Mouse (Mus musculus) retina, embryonic 14.5 days (tissue): ENCODE measurements around the gene Tmem151b.
A peak's percentile ranks its signal among the peaks of the same experiment; 100 is the strongest.

ENCODE experiments used
- DNase-seq: peaks from one replicate; pipeline ENCODE4 v3.0.0-alpha.2; 2015; ENCODE audit warnings: low spot score

Gene Tmem151b

DNA sequence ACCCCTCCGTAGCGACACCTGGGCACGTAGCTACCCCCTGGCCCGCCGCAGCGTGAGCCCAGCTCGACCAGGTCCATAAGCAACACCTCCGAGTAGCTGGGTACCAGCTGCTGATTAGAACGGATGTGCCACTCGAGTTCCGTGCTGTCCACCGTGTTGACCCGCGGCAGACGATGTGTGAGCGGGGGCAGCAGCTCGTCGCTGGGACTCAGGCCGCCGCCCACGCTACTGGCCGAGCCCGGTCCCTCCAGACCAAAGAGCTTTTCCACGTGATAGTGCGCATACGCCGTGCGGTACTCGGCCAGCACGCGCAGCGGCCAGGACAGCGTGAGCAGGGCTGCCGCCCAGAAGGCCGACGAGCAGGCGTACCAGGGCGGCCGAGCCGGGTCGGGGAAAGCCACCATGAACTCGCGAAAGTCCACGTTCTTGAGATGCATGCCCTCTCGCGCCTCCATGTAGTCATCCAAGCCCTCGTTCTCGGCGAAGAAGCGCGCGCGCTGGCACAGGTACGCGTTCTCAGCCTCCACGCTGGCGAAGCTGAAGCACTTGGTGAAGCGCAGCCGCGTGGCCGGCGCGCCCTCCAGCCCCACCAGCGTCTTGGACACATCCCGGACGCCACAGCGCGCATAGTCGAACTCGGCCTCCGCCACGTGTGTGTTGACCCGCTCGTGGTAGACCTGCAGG lies 4.1 kb downstream of the Tmem151b start:
- no peak for DNase-seq

DNA sequence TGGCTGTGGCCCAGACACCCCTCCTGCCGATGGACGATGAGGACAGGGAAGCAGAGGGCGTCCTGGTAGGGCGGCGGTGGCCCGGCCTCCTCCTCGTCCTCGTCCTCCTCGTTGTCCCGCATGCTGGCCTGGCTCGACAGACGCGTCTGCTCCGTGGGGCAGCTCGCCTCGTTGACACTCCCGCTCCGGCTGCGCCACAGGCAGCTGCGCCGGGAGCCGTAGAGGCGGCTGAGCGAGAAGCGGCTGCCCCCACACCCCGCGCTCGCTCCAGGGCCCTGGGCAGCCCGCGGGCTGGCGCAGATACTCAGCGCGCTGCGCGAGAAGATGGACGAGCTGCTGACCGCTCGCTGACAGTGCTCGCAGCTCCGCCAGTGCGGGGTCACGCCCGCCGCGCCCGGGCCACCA lies 4.6 kb downstream of the Tmem151b start:
- DNase-seq, result no peak

DNA sequence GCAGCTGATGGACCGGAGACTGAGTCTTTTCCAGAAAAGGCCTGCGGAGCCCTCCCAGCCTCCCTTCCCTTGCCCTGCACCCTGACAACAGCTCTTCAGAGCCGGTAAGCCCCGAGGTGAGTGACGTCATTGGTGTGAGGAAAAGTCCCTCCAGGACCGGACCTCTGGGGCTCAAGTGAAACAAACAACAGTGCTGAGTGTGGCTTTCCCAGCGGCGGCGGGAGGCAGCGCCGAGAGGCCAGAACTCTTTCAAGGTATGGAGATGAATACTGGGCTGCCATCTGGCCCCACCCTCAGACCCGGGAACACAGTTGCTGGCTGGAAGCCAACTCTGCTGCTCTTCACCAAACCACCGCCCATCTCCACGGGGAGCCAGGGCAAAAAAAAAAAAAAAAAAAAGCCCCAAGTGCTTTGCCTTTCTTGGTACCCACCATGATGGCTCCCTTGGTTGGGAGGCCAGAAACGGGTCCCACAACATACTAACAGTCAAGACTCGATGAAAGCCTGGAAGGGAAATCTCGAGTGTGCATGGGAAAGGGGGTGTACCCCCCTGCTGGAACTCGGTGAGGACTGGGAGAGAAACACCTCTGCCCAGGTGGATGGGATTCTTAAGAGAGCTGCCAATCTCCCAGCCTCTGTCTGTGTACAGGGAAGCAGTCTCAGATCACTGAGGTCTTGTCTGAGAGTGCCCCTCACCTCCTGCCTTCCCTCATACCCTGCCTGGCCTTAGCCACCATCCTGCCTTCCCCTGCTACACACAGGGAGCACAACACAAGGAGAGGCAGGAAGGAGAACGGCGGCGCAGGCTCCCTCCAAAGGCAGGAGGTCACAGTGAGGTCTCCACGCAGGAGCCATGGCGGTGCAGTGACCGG lies 5.2 kb downstream of the Tmem151b start:
- no peak for DNase-seq

DNA sequence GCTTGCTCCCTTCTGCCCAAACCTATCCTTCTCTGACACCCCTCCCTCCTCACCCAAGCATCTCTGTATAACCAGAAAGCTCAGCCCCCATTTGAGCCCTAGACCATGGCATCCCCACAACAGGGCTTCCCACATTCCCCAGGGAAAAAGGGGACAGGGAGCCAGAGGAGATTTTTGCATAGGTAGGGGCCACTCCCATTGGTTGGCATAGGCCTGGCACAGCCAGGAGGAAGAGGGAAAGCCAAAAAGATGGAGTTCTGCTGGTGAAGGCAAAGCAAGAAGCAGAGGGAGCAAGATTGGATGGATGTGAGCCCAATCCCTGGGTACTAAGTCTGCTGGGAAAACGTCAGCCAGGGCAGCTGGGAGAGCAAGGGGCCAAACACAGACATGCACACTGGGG lies 6.4 kb downstream of the Tmem151b start:
- no peak for DNase-seq

DNA sequence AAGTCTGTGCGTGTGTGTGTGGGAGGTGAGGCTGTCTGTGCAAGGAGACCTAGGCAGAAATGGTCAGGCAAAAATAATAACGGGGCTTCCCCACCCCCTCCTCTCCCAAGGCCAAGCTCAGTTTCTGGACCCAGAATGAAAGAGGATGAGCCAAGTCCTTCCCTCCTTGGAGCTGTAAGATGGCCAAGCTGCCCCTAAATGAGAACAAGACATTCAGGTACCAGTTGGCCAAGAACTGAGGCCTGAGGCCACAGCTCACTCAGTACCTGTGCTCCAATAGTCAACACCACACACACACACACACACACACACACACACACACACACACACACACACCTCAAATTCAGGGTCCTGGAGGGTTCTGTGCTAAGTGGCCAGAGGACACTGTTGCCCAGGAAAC lies 6.8 kb downstream of the Tmem151b start:
- DNase-seq, result no peak

DNA sequence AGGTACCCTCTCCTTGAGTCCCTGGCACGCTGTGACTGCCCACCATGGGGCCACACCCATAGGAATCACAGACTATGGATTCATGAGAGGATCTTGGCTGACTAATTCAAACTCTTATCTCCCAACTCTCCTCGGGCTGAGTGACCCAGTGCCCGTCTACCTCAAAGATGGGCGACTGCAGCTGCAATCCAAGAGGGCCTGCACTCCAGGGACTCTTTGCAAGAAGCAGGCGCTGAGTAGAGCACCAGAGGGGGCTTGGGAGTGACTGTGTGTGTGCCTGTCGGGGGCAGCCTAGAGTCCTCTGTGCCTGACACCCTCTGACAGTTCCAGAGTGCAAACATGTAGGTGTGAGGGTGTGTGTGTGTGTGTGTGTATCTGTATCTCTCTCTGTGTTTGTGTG lies 7.3 kb downstream of the Tmem151b start:
- DNase-seq, result no peak

DNA sequence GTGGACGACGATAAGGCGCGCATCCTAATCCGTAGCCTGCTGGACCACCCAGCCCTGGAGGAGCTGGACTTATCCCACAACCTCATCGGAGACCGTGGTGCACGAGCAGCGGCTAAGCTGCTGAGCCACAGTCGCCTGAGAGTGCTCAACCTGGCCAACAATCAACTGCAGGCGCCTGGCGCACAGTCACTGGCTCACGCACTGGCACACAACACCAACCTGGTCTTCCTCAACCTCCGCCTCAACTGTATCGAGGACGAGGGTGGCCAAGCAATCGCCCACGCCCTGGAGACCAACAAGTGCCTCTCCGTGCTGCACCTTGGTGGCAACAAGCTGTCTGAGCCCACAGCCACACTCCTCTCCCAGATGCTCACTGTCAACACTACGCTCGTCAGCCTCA lies 9.8 kb downstream of the Tmem151b start:
- DNase-seq, result no peak

DNA sequence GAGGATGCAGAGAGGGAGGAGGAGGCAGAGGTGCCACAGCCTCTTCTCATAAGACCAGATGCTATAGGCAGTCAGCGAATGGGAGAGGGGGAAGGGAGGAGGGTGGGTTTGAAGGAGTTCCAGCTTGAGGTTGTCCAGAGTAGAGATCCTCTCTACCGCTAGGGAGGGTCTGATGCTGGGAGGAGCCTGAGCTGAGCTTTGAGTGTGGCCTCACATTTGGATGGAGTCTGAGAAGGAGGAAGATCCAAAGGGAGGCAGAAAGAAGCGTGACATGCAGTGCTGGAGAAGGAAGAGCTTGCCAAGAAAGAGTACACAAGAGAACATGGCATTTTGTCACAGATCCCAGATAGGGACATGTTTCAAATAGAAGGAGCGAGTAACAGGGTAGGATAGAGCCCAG lies 11.1 kb downstream of the Tmem151b start:
- no peak for DNase-seq

DNA sequence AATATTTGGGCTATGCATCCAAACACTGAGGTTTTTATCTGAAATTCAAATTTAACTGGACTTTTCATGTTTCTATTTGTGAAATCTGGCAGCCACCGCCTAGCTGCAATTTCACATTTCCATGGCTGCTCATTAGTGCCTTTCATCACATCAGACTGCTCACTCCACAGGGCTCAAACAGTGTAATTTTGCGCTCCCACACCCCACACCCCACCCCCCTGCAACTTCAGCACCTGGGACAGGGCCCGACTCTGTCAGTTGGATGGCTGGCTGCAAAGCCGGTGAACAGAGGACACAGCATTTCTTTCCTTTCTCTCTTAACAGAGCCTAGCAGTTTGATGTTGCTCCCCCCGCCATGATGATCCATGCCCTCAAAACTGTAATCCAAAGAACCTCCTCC lies 13.2 kb downstream of the Tmem151b start:
- DNase-seq, result peak; percentile 29

DNA sequence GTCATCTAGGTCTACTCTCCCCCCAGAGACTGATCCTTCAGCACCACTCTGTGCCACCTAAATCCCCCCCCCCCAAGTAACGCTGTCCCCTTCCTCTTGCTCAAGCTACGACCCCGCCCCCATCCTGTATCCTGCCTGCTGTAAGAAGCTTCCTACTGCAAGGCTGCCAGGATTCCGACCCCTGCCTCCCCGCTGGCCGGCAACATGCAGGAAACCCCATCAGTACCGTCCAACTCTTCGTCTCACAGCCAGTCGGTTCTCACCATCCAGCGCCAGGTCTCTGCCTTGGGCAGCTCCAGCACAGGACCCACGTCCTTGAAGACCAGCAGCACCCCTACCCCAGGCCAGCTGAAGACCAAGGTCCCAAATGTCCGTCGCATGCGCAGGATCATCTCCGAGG lies 16.6 kb downstream of the Tmem151b start:
- no peak for DNase-seq

DNA sequence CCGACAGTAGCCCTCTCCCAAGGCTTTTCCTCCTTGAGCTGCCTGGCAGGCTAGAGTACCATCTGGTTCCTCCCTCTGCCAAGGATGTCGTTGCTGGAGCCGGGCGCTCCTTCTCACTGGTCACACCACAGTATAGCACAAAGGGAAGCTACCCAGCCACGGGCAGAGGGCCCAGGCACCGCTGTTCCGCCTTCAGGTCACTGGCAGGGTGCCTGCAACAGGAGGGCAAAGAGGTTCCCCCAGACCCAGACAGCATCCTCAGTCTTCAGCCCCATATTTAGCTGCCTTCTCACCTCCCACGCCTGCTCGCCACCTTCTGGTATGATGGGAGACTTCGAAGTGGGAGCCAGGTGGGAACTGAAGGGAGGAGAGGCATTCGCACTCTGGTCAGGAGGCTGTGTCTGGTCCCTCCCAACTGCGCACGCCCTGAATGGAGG lies 19.1 kb downstream of the Tmem151b start:
- DNase-seq, result no peak

DNA sequence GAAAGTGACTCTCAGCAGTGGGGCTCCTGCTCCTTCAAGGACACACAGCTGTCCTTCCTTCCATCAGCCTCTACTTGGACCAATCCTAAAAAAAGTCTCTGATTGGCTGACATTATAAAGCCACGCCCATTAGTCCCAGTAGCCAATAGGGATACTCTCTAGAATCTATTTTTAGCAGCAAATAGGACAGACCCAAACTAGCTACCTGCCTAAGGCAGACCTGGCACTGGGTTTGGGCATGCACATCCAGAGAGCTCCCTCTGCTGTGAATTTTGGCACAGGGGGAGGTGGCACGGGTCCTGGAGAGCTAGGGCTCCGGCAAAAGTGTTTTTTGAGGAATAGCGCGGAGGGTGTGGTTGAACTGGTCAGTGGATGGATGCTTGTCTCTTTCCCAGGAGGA lies 22.9 kb downstream of the Tmem151b start:
- peak; percentile 43 for DNase-seq

DNA sequence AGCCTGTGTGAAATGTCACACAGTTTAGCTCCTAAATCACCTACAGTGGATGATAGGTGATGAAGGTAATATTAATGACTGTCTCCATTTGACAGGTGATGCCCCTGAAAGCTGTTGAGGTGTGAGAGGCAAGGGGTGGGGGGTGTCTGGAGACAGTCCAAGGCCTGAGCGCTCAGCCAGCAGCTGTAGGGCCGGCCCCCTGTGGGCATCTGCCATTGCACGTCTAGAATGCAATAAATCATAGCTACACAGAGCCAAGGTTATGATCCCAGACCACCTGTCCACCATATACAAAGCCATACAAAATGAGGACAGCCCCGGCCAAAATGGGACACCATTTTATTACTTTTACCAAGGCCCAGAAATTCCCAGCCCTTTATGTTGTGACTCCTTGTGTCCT lies 24.5 kb downstream of the Tmem151b start:
- no peak for DNase-seq

DNA sequence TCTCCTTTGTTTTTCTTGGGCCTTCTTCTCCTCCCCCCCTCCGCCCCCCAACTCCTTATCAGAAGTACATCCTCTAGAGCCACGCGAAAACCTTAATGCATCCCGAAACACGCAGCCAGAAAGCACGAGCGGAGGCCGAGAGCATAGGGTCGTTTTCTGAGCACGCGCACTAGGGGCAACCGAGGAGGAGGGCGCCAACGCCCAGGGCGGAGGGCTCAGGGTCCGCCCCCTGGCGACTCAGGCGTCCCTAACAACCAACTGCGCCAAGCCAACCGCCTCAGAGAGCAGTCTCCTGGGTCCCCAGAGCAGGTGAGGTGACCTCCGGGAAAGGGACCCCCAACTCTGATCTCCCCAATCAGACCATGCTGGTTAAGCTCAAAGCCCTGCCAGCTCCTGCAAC lies 26.2 kb downstream of the Tmem151b start, which contains the start of gene Tcte1:
Gene Tcte1 (plus strand): TSS at position 172 of the 400 bp plus-strand sequence.
- peak; percentile 91 for DNase-seq

DNA sequence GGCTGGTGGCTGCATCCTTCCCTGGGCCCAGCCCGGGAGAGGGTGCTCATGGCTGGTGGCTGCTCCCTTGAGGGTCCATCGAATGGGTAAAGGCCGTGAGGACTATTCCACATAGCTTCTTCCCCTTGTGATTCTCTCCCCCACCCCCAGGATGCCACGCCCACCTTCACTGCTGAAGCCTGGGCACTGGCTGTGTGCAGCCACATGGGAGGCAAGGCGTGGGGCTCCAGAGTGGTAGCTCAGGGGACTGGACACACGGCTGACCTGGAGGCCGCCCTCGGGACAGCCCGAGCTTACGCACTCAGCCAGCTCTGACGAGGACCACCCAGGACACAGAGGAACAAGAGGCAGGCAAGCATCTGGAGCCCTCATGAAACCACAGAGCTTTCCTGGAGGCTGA lies 29.3 kb downstream of the Tmem151b start:
- DNase-seq, result no peak

DNA sequence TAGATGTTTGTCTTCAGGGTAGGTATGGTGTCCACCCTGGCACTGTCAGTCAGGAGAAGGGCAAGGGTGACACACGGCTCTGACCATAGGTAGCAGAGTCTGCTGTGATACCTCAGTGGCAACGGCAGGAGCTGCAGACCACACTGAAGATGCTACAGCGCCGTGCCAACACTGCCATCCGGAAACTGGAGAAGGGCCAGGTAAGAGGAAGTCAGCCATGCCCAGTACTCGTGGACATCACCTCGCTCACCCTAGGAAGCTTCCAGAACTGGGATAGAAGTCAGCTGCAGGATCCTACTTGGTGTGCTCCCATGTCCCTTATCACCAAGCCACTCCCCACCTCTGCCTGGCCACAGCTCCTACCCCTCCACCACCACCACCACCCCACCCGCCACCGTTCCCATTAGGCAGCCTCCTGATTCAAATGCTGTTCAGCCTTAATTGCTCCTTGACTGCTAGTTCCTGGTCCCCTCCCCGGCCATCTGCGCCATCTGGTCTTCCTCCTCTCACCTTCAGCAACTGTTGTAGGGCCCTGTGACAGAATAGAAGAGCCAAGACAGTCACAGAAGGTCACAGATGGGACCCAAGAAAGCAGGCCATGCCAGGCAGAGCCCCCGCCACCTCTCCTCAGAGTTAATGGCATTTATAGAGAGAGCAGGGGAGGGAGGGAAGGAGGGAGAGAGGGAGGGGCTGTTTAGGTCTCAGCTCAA lies 30.6 kb downstream of the Tmem151b start:
- no peak for DNase-seq

DNA sequence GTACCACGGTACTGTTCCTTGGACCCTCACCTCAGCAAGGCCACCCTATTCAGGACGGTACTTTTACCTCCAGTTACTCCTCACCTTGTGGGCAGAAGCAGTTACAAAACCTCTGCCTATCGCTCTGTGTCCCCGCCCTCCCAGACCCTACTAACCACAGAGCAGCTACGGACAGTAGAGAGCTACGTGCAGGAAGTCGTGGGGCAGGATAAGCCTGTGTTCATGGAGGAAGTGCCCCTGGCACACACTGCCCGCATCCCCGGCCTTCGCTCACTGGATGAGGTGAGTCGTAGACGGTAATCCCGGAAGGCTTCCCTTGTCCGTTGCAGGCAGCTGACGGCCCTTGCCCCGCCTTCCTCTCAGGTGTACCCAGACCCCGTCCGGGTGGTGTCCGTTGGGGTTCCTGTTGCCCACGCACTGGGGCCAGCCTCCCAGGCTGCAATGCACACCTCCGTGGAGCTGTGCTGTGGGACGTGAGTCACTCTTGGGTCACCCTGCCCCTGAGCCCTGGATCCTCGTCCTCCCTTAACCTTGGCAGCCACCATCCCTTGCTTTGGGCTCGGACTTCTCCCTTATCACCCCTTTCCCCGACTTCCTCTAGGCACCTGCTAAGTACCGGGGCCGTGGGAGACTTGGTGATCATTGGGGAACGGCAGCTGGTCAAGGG lies 31.8 kb downstream of the Tmem151b start:
- no peak for DNase-seq

DNA sequence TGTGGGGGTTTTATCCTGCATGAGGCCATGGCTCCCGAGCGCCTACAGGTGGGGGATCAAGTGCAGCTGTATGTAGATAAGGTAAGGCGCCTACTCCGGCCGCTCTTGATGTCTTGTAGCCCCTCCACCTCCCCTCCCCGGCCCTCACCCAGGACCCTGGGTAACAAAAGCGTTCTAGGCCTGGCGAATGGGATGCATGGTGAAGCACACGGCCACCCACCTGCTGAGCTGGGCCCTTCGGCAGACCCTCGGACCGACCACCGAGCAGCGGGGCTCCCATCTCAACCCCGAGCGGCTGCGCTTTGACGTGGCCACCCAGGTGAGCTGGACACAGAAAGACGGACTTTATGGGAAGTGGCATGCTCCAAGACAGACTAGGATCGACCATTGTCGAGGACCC lies 32.3 kb downstream of the Tmem151b start:
- DNase-seq, result no peak

DNA sequence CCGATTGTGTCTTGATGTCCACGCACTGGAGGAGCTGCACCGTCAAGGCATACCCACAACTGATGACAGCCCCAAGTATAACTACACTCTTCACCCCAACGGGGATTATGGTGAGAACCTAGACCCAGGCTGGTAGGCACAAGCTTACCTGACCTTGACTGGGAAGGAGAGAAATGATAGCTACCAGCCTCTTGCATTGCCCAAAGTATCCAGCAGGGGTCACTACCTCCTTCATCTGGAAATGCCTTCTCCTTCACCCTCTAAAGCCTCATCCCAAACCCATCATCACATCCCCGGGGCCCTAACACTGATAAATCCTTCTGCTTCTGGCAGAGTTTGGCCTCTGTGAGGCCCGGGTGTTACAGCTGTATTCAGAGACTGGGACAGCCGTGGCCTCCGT lies 33.0 kb downstream of the Tmem151b start:
- peak; percentile 92 for DNase-seq

DNA sequence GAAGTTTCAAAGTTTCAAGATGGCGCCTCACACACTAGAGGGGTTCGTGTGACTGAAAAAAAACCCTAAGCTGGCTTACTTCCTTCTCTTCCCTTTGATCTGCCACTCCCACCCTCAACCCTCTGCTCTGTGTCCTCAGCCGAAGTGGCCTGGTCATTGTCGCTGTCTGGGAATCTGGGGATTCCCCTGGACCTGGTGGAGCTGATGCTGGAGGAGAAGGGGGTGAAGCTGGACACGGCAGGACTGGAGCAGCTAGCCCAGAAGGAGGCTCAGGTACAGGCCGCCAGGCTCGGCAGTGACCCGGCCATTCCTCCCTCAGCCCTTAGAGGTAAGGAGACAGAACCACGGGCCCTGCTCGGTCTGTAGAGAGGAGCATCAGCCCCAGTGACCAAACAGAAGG lies 33.7 kb downstream of the Tmem151b start:
- DNase-seq, result no peak

DNA sequence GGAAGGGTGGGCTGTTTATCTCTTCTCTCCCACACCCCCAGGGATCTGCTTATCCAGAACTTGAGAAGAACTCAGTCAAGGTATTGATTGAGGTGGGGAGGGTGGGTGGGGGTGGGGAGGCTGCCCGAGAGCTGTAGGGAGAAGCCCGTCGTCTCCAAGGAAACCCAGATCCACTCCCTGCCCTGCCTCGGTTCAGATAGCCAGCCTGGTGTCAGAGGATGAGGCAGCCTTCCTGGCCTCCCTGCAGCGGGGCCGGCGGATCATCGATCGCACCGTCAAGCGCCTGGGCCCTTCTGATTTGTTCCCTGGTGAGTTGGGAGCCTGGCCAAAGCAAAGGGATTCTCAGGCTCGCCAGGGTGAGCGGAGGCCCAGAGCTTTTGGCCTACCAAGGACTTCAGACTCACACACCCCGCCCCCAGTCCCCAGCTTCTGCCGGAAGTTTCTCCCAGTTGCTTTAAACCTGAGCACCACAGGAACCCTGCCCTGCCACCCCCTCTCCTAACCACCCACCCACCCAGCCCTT lies 34.2 kb downstream of the Tmem151b start:
- DNase-seq, result no peak

DNA sequence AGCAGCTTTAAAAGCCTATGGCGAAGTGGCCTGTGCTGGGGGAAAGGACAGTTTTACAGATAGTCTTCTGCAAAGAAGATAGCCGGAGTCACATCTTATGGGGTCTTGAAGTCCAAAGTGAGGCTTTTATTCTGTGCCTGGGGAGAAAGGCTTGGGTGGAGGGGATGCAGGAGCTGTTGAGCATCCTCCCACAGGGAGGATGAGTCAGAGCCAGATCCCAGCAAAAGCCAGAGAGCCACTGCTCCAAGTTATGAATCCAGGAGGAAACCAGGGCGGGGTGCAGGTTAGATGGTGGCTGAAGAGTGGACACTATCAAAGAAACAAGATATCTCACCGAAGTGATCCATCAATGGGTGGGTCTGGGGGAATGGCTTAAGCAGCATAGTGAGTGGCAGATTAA lies 37.7 kb downstream of the Tmem151b start:
- DNase-seq, result no peak
